Mouse (Mus musculus): ENCODE results near the gene Tmem63a.

GRCm38 (mm10) chr1:180929599-180929998 lies 12.5 kb upstream of the Tmem63a start:
- TF ChIP-seq CTCF (IDR thresholded peaks at IDR 0.05; ENCODE audit: control insufficient read depth, insufficient read depth, insufficient read length): no peak
- no peak for TF ChIP-seq MYOG (IDR thresholded peaks at IDR 0.05; ENCODE audit: control insufficient read depth, extremely low read depth, insufficient read length)

All from C2C12 (cell line).